Mouse (Mus musculus) right cerebral cortex, postnatal 14 days (tissue): ENCODE results near the gene P4ha2.

Source experiments
- DNase-seq: peaks from one replicate; pipeline ENCODE4 v3.0.0; 2022

P4ha2 gene

DNA sequence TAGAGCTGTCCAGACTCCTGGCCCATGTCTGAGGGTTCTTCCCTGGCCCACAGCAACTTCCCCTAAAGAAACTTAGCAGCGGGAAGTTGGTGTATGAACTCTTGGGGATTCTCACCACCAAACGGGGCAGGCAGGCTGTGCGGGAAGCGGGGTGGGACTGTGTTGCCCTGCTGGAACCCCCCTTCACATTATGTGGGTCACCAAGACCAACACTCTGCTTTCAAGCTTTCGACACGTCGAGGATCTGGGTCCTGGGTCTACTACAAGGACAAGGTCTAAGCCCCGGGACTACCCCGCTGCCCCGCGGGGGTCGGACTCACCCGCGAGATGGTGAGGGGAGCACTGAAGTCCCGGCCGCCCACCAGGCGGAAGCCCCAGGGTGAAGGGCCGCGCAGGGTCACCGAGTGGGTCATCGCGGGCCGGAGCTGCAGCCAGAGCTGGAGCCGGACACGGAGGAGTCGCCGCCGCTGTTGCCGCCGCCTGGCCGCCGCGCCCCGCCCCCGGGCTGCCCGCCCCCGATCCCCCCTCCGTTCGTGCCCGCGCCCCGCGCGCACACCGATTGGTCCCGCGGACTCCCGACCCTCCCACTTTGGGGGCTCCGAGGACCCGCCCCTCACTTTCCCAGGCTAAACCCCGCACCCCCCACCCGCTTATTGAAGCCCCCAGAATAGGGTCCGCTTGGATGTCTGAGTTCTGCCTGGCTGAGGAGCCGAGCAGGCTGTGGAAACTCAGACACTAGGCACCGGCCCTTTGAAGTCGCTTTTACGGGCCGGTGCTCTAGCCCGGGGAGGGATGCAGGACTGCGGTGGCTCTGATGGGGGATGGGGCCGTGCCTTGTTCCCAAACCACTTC is 31.1 kb upstream of the P4ha2 start, which contains the start of gene Pdlim4:
Pdlim4 (minus strand) TSS at position 495 of the 852 bp plus-strand sequence.
- no peak for DNase-seq

DNA sequence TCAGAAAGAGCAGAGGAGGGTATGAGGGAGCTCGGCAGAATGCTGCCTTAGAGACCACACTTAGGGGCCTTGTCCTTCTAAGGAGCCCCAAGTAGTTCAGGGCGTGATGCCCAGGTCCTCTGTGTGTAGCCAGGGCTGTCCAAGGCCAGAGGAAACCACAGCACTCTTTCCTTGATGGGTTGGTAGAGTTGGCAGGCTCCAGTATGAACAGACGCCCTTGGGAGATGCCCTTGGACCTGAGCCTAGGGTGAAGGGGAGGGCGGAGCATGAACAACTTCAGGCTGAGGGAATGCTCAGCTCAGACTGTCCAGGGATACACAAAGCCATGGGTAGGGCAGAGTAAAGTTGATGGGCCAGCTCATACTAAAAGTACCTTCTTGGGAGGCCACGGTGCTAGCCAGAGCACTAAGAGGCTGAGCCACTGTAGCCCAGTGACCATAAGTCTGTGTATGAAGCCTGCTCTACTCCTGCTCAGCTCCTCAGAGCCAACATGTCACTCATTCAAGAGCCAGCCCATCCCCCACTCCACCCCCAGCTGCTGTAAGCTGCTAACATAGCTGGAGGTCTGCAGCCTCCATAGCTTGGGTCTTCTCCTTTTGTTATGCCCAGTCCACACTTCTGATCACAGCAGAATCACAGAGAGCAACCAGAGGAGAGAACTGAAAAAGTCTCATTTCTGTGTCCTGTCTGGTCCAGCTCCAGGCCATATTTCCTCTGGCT is 28.0 kb upstream of the P4ha2 start:
- DNase-seq, result no peak

DNA sequence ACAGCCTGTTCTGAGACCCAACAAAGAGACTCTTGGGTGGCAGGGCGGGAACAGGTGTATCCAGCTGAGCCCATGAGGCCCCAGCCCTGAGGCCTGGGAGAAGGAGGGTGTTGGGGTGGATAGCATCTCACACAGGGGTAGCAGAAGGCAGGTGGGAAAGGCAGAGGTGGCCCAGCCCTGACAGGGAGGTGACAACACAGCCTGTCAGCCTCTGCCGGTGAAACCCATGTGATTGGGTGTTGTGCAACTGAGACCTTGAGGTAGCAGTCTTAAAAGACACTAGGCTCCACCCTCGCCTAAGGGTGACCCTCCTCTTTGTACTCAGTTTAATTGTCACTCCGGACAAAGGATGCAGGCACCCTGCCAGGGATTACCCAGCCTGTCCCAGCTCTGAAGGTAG is 26.6 kb upstream of the P4ha2 start:
- no peak for DNase-seq

DNA sequence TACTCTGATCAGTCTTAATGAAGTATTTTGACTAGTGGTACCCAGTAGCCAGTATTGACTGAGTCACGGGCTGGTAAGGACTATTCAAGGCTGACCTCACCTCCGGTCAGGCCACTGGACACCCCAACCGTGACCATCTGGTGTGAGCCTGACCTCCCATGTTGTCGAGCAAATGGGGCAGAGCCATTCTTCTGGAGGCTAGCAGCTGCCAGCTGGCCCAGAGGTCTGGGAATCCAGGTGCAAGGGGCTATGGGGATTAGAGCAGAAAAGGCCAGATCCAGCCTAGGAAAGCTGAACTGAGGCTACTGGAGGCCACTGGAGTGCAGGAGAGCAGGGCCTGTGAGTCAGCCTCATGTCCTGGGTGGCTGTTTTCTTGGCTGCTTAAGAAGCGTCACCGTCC is 24.5 kb upstream of the P4ha2 start:
- no peak for DNase-seq

DNA sequence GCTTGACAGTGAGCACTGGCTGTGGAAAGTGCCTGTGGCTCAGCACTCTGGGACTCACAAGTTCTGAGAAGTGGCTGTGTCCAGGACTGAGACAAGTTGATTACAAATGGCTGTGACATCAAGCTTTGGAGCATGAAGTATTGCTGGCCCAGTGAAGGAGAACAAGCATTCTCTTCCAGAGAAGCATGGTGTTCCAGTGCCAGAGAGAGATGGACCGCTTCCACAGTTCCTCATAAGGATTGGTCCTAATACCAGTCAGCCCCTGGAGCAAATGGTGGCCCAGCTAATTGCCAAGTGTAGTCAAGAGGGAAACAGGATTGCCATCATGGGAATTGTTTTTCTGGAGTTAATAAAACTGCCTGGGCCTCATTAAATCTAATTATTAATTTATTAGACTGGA is 23.8 kb upstream of the P4ha2 start:
- DNase-seq, result no peak

DNA sequence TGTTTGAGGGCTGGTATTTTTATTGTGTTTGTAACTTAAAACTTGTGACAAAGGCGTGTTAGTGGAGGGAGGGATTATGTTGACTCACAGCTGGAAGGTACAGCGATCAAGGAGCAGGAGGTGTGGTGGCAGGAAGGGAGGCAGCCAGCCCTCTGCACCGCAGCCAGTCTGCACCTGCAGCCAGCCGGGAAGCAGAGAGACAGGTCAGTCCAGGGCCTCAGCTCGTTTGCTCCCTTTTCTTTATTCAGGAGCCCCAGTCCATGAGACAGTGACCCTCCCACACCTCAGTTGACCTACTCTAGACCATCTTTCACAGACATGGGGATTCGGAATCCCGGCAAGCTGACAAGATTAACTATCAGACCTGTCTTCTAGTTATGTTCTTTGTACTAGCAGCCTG is 19.5 kb upstream of the P4ha2 start:
- DNase-seq, result no peak

DNA sequence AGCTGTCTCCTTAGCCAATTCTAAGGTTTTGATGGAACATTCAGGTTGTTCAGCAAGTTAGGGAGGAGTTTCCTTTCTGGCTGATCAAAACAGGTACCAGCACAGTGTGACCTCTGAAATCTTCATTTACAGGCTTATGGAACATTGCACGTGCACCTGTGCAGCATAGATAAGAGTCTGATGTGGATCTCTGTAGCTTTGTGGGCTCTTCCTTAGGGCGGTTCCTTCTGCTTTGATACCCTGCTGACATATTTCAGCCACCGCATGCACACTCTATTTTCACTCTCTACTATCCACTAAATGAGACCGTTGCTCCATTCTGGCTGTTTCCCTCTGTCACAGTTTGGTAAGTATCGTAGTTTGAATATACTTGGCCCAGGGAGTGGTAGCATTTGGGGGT is 17.2 kb upstream of the P4ha2 start:
- DNase-seq, result no peak

DNA sequence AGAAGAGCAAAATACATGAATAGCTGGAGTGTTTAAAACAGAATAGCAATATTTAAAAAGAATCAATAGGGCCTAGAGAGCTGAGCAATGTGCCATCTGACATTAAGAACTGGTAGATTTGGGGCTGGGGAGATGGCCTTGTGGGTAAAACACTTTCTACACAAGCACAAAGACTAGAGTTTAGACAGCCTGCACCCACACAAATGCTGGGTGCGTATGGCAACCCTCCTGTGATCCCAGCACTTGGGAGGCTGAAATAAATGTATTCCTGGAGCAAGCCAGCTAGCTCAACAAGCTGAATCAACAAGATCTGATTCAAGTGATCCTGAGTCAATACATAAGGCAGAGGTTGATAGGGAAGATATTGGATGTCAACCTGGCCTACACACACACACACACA is 14.9 kb upstream of the P4ha2 start:
- no peak for DNase-seq

DNA sequence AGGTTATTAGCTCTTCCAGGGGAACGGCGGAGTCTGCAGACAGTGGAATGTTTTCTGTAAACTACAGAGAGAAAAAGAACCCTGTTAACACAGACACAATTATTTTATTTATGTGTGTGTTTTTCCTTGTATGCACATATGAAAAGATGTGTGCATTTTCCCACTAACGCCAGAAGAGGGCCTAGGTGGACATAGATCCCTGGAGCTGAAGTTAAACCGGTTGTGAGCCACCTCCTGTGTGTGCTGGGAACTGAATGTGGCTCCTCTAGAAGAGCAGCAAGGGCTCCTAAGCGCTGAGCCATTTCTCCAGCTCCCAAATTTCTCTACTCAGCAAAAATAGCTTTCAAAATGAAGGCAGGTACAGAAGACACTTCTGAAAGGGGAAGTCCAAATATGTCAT is 14.1 kb upstream of the P4ha2 start:
- DNase-seq, result no peak

DNA sequence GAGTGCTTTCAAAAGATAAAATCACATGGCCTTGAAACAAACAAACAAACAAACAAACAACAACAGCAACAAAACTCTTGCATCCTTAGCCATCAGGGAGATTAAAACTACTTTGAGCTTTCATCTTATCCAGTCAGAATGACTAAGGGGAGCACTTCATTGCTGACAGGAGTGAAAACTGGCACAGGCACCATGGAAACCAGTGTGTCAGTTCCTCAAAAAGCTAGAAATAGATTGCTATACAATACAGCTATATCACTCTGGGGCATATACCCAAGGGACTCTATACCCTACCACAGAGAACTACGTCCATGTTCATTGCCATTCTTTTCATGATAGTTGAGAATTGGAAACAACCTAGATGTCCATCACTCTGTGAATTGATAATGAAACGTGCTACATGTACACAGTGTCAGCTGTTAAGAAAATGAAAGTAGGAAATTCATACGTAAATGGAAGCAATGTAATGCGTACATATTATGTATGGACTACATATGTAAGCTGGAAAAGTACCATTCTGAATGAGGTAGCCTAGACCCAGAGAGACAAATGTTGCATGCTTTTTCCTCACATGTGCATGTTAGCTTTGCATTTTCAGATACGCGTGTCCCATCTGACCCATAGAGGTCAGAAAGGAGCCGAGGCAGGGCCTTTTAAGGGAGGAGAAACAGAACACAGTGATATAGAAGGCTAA is 11.5 kb upstream of the P4ha2 start:
- DNase-seq, result no peak

DNA sequence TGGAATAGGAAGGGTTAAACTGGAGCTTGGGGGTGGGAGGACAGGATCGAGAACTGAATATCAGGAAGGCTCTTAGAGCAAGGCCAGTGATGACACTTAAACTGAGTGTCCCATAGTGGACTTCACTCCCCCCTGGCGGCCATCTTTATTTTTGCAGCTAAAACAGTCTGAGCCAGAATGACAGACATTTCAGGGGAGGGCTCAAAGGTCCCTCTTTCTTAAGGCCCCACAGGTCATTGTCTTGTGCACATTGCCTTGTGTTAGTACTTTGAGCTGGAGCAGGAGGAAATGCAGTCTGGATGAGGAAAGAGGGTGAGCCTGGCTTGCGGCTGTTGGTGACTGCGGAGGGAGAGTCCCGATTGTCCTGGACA is 11.0 kb upstream of the P4ha2 start:
- peak; percentile 75 for DNase-seq

DNA sequence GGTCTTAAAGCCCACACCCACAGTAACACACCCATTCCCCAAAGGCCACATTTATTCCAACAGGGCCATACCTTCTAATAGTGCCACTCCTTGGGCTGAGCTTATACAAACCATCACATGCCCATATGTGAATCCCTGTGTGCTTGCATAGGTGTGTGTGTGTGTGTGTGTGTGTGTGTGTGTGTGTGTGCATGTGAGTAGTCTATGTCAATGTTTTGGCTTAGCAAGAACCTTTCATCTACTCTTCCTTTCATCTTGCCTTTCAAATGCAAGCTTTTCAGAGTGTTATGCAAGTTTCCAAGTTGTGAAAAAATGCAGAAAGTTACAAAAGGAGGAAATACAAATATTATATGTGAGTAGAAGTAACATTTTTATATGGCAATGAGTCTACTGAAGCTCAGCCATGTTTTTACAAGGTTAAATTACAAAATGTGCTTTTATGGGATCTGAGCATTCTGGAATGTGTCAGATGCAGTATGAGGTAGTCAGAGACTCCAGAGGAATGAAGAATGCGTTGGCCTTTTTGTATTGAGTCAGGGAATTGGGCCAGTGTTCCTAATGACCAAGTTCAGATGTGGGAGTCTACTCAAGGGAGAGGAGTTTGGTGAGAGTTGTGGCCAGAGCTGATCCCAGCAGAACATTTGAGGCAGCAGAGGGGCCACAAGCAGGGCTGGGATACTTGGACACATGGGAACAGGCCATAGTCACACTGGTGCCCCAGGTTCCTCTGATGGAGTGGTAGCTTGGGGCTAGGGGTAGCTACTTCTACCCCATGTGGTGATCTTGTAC is 9.6 kb upstream of the P4ha2 start:
- no peak for DNase-seq

DNA sequence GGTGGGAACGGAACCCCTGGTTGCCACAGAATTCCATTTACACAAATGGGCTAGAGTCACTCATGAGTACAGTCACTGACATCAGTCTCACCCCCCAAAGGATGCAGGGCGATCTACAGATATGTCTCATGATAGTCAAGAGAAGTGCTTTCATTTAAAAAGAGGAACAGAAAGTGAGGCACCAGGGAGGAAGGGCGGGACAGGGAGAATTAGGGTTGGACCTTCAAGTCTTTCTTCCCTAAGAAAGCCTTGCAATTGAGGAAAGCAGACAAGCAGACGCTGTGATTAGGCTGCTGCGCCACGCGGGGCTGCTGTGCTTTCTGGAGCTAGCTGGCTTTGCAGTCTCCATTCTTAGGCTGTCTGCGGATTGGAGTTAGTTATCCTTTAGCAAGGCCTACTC is 8.2 kb upstream of the P4ha2 start:
- DNase-seq, result peak; percentile 36

DNA sequence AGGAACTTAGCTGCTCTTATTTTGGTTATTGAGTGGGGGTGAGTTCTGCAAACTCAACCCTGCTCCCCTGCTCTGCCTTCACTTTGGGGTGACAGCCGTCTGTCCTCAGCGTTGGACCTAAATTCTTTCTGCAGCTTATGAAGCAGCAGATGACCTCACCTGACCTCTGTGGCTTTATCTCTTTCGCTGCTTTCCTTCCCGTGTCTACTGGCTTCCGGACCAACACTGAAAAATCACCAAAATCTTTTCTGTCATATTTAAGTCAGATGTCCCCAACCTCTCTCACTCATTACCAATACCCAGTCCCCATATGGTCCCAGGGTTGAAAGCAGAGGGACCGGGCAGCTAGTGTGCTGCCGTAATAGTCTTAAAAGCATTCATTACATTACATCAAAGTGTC is 7.7 kb upstream of the P4ha2 start:
- no peak for DNase-seq

DNA sequence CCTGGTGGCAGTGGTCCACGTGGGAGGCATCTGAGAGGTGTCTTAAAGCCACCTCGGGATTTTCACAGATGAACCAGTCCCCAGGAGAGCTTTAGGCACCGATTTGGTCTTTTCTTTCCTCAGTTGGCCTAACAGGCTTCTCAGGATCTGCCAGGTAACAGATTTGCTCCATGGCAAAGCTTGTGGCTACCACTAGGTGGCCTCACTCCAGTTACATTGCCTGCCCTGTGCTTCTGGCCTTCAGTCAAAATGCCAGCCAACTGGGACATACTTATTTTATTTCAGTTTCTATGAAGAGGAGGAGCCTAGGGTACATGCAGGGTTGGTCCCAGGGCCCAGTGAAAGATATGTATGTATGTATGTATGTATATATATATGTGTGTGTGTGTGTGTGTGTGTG is 6.9 kb upstream of the P4ha2 start:
- no peak for DNase-seq

DNA sequence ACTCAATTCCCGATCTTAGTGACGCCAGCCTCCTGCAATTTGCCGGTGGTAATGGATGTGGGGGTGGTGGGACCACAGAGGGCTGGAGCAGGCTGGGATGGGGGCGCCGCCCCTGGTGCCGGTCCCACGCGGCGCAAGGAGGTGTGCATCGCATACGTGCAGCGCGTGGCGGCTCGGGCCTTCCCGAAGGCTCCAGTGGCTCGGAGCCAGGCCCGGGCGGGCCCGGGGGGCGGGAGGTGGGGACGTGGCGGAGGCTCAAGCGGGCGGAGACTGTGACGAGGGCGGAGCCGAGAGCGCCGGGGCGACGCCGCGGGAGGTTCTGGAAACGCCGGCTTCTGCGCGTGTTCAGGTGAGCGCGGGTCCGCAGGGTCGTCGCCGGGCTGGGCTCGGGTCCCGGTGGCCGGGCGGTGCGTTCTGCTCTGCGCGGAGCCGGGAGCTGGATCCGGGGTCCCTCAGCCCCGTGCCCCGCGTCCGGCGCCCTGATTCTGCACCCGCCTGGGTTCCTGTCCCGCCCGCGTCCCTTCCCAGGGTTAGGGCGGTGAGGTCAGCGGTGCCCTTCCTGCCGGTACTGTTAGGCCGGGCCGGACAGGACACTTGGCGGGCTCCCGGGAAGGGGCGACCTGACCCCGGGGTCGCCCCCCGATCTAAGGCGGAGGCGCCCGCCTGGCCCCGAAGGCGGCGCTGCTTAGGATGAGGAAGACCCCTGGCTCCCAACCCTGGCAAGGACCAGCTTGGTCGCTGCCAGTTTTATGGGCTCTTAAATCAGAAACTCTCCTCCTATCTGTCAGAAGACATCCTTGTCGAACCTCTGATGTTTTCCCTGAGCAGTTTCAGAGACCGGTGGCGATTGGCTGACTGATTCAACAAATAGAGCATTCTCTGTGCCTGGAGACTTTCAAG is 1.0 kb downstream of the P4ha2 start:
- peak; percentile 73 for DNase-seq

DNA sequence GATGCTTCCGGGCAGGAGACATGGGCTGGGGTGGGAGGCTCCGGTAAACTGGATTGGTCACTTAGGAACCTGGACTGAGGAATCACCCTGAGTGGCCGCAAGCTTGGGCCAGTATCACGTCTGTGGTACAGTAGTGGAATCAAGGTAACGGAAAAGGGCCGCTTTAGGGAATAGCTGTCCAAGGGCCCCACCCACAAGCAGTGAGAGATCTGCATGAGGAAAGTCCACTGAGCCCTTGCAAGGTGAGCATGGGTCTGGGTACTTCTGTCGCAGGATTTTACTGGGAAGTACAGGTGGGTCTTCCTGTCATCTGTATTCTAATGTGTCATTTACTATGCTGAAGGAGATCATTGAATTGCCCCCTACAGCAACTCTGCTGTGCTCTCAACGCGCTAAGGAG is 1.8 kb downstream of the P4ha2 start:
- no peak for DNase-seq

DNA sequence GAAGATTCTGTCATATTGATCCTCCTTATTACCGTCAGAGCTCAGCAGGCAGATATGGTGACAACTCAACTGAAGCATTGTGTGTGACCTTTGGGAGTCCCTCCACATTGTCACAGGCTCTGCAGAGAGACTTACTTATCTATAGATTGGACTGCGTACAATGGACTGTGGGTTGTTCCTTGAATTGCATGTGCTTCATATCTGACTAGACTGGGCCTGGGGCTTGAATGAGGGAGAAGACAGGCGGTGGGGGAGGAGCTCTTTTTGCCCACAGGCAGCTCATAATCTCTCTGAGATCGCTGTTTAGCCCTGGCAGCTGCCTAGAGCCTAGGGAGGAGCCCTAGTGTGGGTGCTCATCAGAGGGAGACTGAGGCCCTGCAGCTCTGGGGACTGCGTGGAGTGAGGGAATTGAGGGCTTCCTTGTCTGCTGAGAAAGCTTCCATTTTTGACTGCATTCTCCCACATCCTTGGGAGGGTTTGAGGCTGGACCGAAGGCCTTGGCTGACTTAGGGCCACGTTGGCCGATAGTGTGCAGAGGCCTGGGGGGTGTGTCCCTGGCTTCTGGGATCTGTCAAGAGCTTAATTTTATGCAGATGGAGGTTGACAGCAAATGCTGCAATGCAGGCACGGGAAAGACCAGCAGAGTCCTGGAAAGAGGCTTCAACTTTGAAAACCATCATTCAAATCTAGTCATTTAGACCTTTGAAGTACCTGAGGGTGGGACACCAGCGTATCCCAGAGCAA is 3.0 kb downstream of the P4ha2 start:
- no peak for DNase-seq

DNA sequence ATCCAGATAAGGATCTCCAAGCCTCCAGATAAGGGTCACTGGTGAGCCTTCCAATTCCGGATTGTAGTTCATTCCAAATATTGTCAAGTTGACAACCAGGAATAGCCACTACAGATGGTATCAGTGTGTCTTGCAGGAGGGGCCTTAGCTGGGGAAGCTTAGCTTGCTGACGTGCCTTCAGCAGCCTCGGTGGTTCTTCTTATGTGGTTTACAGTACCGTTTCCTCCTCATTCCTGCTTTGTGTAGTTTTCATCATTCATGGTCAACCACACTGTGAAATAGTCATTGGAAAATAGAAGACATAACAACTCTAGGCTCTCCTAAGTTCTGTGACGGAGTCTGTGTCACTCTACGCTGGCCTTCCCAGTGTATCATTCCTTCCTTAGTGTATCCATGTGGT is 5.1 kb downstream of the P4ha2 start:
- no peak for DNase-seq

DNA sequence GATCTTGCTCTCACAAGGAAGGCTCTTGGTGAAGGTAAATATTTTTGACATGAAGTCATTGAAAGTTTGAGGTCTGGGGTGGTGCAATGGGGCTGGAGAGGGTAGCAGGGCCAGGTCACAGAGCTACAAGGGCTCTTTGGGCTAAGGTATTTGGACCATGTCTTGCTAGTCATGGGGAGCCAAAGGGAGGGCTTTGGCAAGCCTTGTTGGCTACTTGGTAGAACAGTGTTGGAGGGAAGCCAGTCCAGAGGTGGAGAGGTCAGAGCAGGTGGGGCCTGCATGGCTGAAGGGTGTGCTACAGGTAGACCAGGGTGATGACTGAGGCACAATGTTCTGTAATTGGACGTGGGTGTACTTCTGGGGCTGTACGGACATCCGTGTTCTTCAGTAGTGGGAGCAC is 6.8 kb downstream of the P4ha2 start:
- no peak for DNase-seq

DNA sequence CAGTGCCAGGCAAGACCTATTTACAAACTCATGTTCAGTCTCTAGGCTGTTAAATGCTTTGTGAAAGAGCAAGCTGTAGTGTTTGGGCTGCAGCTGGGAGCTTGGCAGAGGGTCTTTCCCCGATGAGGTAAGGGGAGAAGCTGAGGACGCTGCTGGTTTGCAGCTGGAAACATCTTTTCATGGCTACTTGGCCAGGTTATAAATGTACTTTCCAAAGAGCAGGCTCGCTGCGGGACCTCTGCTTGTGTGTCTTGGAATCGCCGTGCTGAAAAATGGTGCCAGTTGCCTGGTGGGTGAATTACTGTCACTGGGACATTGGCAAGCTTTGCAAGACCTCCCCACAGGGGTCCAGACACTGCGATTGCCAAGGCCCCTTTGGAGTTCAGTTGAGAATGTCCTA is 7.3 kb downstream of the P4ha2 start:
- DNase-seq, result no peak
